Mouse (Mus musculus) macrophage (primary cell): ENCODE data around the gene Ugt1a1. TPM values are rescaled to one million over a fixed set of nuclear protein-coding genes. Genes with fewer than 3 reads are reported as not detected.
"Not testable (repeated sequence)": the region's sequence is repeated elsewhere in the genome, so short reads cannot be mapped to it uniquely, and the experiment has no call there.

Experiments
- H3K27ac ChIP-seq: fragments of 350-480 bp; formaldehyde crosslinking; 2 replicates; pipeline ENCODE4 v1.9.0; 2021
- H3K36me3 ChIP-seq: fragments of 350-480 bp; formaldehyde crosslinking; 2 replicates; pipeline ENCODE4 v1.9.0; 2021; ENCODE audit errors: inconsistent target
- H3K4me3 ChIP-seq: fragments of 350-480 bp; formaldehyde crosslinking; 2 replicates; pipeline ENCODE4 v1.9.0; 2021; ENCODE audit errors: inconsistent target
- H3K79me2 ChIP-seq: fragments of 350-480 bp; formaldehyde crosslinking; 2 replicates; pipeline ENCODE4 v1.9.0; 2021; ENCODE audit errors: inconsistent target
- WGBS: methylation state at CpG from one replicate; pipeline ENCODE4 v1.1.7; 2026; ENCODE audit warnings: inconsistent platforms; ENCODE audit not compliant: missing documents; 5-methylcytosine and 5-hydroxymethylcytosine counted together
- polyA plus RNA-seq: library from polyadenylated mRNA; stranded (reverse); fragments of 250-400 nt; gene quantifications from 3 replicates; pipeline ENCODE4 v1.2.4, GENCODE M21; 2018; ENCODE audit warnings: inconsistent platforms
- total RNA-seq, 78 experiments: library from RNA; depleted of rRNA; stranded (reverse); fragments of 250-400 nt; gene quantifications; 1 replicate in 9 of 78; 2 replicates in 24 of 78; 3 replicates in 43 of 78; 4 replicates in 2 of 78; pipeline ENCODE4 v1.2.4; 2018; ENCODE audit warnings: inconsistent platforms in 56 of 78

The Ugt1a1 gene
- total RNA-seq (2018; cell fraction: chromatin; rRNA removed): 10 to 100 TPM in 1 of 26 experiments, 1 to 10 TPM in 25; 1.4 to 10.8 (median 3.6) TPM
- 1 to 10 TPM in 1 of 26 experiments, under 1 TPM in 20, not detected in 5; 0.04 to 1.7 (median 0.14) TPM for total RNA-seq (2018; cell fraction: cytosol; rRNA removed)
- total RNA-seq (2018; cell fraction: nucleus; rRNA removed): 10 to 100 TPM in 1 of 26 experiments, 1 to 10 TPM in 25; 1.2 to 10.8 (median 2.7) TPM
- 0.32 TPM in 1 of 3 replicates, not detected in the others for polyA plus RNA-seq

DNA sequence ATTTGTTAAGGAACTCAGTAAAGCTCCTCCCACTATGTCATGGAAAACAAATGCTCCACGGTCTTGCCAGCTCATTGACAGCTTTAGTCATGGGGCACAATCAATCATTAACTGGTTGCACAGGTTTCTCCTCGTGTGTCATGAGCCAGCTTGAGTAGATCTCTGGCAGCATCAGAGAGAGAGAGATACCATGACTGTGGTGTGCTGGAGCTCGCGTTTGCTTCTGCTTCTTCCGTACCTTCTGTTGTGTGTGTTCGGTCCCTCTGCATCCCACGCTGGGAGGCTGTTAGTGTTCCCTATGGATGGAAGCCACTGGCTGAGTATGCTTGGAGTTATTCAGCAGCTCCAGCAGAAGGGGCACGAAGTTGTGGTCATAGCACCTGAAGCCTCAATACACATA, at the start of gene Ugt1a1:
Ugt1a1 (plus strand) TSS at position 148 of the 400 bp plus-strand sequence.
- H3K4me3 ChIP-seq: no peak within 1 kb of the TSS
- H3K27ac ChIP-seq: no peak within 1 kb of the TSS
- H3K79me2 ChIP-seq: no peaks in the 10 kb centered on the region; the same call in 1 of the 2 replicates
- H3K36me3 ChIP-seq: no peaks in the 10 kb centered on the region
- WGBS: 72% methylated on average over 8 of the region's 8 CpGs

DNA sequence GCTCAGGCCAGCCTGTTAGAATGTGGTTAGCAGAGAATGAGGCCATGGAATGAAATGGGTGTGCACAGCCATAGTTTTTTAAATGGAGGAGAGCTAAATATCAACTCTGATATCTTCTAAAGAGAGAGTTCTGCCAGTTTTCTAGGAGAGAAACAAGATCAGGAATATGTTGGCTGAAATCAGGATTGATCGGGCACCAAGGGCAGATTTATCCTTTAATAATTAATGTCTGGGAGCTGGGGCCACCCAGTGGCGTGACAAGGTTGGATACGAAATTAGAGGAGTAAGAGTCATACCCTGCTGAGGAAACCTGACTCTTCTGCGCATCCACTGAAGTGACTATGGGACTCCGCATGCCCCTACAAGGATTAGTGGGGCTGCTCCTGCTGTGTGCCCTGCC, 46.0 kb upstream of the Ugt1a1 start, which contains the start of gene Ugt1a5:
Ugt1a5 (plus strand) TSS at position 302 of the 400 bp plus-strand sequence.
- no peak within 1 kb of the TSS for H3K4me3 ChIP-seq
- H3K79me2 ChIP-seq: peaks cover 83% of the 10 kb centered on the region
- WGBS: 100% methylated on average over 5 of the region's 5 CpGs
- H3K36me3 ChIP-seq: peaks cover 8% of the 10 kb centered on the region; the same call in 1 of the 2 replicates
- H3K27ac ChIP-seq: no peak within 1 kb of the TSS

DNA sequence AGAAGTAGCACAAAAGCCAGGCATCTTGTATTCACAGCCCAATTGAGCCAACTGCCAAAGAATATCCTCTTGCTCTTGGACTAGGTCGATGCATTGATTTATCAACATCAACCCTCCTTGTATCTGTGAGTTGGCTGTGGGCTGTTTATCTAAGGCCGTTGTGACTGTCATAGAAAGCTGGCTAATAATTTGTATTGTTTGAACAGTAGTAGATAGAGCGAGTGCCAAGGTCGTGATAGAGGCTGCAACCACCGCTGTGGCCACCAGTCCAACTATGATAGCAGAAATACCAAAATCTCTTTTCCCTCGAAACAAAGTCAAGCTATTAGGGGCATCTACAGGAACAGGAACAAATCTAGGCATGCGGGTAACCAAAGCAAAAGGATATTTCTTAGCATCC, 39.6 kb upstream of the Ugt1a1 start:
- H3K4me3 ChIP-seq, H3K27ac ChIP-seq, H3K36me3 ChIP-seq: not testable (repeated sequence)
- WGBS: 90% methylated on average over 2 of the region's 7 CpGs
- peaks cover 35% of the 10 kb centered on the region; the same call in 1 of the 2 replicates for H3K79me2 ChIP-seq

DNA sequence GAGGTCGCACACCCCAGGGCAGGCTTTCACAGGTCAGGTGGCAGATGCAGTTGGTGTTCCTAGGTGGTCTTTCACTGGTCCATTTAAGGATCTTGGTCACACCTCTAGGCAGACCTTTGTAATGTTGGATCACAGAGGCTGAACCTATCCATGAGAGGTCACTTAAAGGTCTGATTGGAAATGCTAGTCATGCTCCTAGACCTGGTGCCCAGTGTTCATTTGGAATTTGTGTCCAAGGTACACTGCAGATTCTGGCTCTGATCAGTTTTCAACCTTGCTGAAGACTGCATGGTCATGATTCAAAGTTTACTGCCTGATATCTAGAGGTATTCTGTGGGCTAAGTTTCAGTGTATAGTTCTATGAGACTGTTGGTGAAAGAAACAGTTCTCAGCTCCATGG, 32.1 kb upstream of the Ugt1a1 start:
- H3K4me3 ChIP-seq: no peak overlapping the region
- H3K79me2 ChIP-seq: peaks cover 33% of the 10 kb centered on the region; the same call in 1 of the 2 replicates
- no peak overlapping the region for H3K27ac ChIP-seq
- H3K36me3 ChIP-seq: no peaks in the 10 kb centered on the region
- 100% methylated on average over 1 of the region's 1 CpGs for WGBS

DNA sequence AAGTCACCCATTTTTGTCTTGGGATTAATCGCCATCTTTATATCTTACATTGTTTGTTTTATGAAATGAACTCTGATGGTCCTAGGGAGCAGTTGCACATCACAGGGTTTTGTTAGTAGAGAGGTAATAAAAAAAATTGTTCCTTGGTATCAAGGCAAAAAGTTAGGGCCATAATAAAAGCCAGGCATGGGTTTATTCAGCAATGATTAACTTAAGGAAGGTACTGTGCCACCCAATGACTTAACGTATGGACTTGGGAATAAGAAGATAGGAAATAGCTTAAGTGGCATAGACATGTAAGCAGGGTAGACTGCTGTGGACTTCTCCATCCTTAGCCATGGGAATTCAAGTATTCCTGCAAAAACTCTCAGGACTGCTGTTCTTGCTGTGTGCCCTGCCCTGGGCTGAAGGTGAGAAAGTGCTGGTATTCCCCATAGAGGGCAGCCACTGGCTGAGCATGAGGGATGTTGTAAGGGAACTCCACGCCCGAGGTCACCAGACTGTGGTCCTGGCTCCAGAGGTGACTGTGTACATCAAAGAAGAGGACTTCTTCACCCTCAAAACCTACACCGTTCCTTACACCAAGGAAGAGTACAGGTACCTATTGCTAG, 25.3 kb upstream of the Ugt1a1 start:
- H3K36me3 ChIP-seq: no peaks in the 10 kb centered on the region
- H3K4me3 ChIP-seq: no peak overlapping the region
- peaks cover 58% of the 10 kb centered on the region; the same call in 1 of the 2 replicates for H3K79me2 ChIP-seq
- H3K27ac ChIP-seq: no peak overlapping the region
- WGBS: 93% methylated on average over 5 of the region's 5 CpGs

DNA sequence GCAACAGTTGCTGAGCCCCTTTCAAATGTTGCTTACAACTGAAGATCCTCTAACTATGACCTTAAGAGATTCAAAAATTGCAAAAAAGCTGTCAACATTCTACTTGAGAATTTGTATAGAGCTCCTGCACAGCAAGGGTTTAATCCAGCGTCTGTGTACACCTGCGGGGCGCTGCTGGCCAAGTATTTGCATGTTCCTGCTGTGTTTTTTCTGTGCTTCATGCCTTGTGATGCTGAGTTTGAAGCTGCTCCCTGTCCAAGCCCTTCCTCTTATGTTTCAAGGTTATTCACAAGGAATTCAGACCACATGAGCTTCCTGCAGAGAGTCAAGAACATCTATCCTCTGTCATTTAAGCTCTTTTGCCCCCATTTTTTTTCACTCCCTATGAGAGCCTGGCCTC, 19.6 kb upstream of the Ugt1a1 start:
- Histone ChIP-seq H3K4me3 (no peak overlapping the region), H3K27ac (no peak overlapping the region), H3K79me2 (peaks cover 10% of the 10 kb centered on the region; the same call in 1 of the 2 replicates), H3K36me3 (no peaks in the 10 kb centered on the region)
- WGBS: 94% methylated on average over 3 of the region's 3 CpGs

DNA sequence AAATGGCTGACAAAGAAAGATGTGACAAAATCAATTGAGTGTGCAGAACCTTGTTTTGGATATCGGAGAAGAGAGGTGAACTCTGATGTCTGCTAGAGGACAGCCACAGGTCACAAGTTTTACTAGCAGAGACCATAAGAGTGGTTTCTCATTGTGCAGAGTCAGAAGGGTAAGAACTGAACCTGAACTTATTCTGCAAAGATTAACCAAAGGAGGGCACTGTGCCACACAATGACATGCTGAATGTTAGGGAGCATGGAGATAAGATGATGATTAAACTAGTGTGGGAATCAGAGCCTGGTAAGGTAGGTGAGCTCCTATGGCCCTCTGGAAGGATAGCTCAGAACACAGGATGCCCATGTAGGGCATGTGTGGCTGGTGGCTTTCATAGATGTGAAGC, 16.1 kb upstream of the Ugt1a1 start:
- WGBS: 100% methylated on average over 1 of the region's 1 CpGs
- H3K36me3 ChIP-seq: no peaks in the 10 kb centered on the region
- H3K79me2 ChIP-seq: no peaks in the 10 kb centered on the region; the same call in 1 of the 2 replicates
- no peak overlapping the region for H3K27ac ChIP-seq
- H3K4me3 ChIP-seq: no peak overlapping the region

DNA sequence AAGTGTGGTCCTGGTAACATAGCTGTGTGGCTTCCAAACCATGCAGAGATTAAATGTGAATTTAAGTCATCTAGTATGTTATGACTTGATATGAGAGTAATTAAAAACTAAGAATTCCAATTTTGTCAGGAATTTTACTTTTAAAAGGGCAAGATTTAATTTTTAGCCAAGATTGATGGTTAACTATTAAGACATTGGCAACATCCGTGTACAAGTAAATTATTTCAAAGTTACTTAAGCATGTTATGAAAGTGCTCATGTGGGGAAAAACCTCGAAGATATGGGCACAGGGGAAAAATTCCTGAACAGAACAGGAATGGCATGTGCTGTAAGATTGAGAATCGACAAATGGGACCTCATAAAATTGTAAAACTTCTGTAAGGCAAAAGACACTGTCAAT, 14.3 kb upstream of the Ugt1a1 start:
- 83% methylated on average over 3 of the region's 3 CpGs for WGBS
- Histone ChIP-seq H3K36me3 (no peaks in the 10 kb centered on the region), H3K79me2 (no peaks in the 10 kb centered on the region; the same call in 1 of the 2 replicates), H3K4me3 (no peak overlapping the region), H3K27ac (no peak overlapping the region)

DNA sequence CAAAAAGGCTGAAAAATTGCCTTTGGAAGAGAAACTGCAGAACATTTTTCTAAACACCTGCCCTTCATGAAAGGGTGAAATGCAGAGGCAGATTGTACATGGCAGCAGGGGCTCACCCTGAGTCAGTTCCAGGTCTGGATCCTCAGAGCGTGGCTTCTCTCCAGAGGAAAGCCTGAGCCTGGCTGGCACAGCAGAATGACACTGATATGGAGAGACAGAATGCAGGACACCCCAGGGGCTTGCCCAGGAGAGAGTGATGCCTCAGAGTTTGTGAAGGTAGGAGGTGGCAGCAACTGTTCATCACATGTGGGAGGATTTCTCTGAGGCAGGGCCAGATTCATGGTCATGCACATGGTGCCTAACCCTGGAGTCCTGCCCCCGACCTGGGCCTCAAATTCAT, 11.8 kb upstream of the Ugt1a1 start:
- no peaks in the 10 kb centered on the region for H3K36me3 ChIP-seq
- H3K4me3 ChIP-seq: no peak overlapping the region
- 95% methylated on average over 2 of the region's 2 CpGs for WGBS
- H3K27ac ChIP-seq: no peak overlapping the region
- no peaks in the 10 kb centered on the region; the same call in 1 of the 2 replicates for H3K79me2 ChIP-seq

DNA sequence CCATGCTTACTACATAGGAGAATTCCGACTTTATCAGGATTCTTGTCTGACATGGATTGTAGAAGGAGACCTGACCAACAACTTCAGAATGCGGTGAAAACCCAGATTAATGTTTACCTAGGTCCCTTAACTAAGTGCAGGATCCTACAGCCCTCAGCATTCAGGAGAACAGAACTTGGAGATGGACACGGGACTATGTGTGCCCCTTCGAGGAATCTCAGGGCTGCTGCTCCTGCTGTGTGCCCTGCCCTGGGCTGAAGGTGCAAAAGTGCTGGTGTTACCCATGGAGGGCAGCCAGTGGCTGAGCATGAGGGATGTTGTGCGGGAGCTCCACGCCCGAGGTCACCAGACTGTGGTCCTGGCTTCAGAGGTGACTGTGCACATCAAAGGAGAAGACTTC, 11.3 kb upstream of the Ugt1a1 start, which contains the start of gene Ugt1a2:
Ugt1a2 (plus strand) TSS at position 146 of the 400 bp plus-strand sequence.
- H3K27ac ChIP-seq: no peak within 1 kb of the TSS
- no peaks in the 10 kb centered on the region; the same call in 1 of the 2 replicates for H3K79me2 ChIP-seq
- H3K36me3 ChIP-seq: no peaks in the 10 kb centered on the region
- H3K4me3 ChIP-seq: no peak within 1 kb of the TSS
- WGBS: 97% methylated on average over 7 of the region's 7 CpGs

DNA sequence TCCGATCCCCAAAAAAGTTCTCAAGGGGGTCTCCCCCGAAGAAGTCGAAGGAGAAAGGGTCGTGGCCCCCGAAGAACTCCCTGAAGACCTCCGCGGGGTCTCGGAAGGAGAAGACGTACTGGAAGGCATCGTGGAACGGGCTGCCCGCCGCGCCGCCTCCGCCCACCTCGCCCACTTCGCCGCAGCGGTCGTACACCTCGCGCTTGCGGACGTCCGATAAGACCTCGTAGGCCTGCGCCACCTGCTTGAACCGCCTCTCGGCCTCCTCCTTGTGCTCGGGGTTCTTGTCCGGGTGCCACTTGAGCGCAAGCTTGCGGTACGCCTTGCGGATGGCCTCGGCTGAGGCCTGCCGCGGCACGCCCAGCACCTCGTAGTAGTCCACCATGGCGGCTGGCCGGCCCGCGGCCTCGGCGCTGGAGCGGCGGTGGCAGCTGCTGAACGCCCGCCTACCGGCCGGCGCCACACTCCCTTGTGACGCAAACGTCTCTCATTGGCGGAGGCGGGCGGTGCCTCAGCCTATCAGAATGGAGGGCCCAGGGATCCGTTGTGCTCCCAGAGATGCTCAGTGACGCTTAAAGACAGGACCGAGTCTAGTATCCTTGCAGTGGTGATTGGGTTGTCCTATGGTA, 6.4 kb upstream of the Ugt1a1 start, which contains the start of gene Dnajb3:
Dnajb3 (minus strand) TSS at position 489 of the 629 bp plus-strand sequence.
- no peaks in the 10 kb centered on the region for H3K36me3 ChIP-seq
- H3K79me2 ChIP-seq: no peaks in the 10 kb centered on the region; the same call in 1 of the 2 replicates
- H3K4me3 ChIP-seq: no peak within 1 kb of the TSS
- no peak within 1 kb of the TSS for H3K27ac ChIP-seq
- 36% methylated on average over 58 of the region's 62 CpGs for WGBS

DNA sequence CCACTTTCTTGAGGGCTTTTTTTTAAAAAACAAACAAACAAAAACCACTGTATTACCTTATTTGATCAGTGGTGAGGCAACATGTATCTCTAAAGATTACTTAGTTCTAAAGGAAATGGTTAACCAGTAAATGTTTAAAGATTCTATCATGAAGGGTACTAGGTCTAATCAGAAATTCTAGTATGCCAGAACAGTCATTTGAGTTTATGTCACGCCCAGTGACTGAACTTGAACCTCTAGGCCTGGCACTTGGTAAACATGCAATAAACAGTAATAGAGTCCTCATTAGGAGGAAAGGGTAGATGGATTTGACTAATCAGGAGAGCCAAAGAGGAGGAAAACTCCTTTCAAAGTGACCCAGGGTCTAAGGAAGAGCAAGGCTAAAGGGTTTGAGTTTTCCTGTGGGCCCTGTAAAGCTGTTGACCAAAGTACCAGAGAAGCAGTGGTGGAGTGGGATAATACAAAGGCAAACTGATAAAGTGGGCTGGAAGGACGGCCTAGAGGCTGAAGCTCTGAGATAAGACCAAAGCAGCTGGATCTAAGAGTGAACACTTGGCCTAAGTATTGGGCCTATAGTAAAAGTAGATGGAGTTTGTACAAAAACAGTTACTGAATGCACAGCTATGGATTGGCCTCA, 4.8 kb upstream of the Ugt1a1 start:
- no peaks in the 10 kb centered on the region; the same call in 1 of the 2 replicates for H3K79me2 ChIP-seq
- H3K36me3 ChIP-seq: no peaks in the 10 kb centered on the region
- H3K27ac ChIP-seq: no peak overlapping the region
- no peak overlapping the region for H3K4me3 ChIP-seq
- 91% methylated on average over 2 of the region's 2 CpGs for WGBS

DNA sequence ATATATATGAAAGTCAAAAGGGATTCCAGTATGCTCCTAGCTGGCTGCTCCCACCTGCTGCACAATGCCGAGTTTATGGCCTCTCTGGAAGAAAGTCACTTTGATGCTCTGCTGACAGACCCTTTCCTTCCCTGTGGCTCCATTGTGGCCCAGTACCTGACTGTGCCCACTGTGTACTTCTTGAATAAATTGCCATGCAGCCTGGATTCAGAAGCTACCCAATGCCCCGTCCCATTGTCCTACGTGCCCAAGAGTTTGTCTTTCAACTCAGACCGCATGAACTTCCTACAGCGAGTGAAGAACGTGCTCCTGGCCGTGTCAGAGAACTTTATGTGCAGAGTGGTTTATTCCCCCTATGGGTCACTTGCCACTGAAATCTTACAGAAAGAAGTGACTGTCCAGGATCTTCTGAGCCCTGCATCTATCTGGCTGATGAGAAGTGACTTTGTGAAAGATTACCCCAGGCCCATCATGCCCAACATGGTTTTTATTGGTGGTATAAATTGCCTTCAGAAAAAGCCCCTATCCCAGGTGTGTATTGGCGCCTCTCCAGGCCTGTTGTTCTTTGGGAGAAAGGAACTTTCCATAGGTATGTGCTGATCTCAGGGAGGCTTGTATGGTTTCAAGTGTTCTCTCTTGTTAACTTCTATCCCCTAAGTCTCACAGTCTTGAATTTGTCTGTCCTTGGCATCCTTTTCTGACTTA, 734 bp downstream of the Ugt1a1 start:
- WGBS: 63% methylated on average over 8 of the region's 8 CpGs
- no peak overlapping the region for H3K4me3 ChIP-seq
- no peaks in the 10 kb centered on the region for H3K36me3 ChIP-seq
- no peaks in the 10 kb centered on the region for H3K79me2 ChIP-seq
- H3K27ac ChIP-seq: no peak overlapping the region

DNA sequence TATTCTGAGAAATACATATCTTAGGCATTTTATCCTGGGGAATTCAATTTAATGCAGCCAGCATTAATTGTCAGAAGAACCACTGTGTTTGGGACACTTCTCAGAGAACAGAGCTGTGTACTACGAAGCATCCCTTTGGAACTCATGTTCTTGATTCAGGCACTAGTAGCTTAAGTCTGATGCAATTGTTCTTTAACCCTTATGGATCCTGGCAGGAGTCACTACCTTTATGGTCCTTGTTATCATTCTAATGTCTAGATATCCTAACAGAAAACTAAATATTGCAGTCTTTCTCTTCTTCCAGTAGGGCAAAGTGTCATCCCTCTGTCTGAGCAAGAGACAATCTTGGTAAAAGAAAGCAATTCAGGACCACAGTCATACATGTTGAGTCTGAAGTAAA, 1.3 kb downstream of the Ugt1a1 start:
- Histone ChIP-seq H3K27ac (no peak overlapping the region), H3K36me3 (no peaks in the 10 kb centered on the region), H3K79me2 (no peaks in the 10 kb centered on the region), H3K4me3 (no peak overlapping the region)
- 75% methylated on average over 1 of the region's 1 CpGs for WGBS
